Mouse (Mus musculus): Measurements from ENCODE around the gene Abcb6. TPM values are rescaled to one million over a fixed set of nuclear protein-coding genes. Genes with fewer than 3 reads are reported as not detected.

Gene Abcb6
- polyA plus RNA-seq, 1 experiment from 2014 or later = 14.8 TPM

GRCm38 (mm10) chr1:75217893-75218226 lies 37.7 kb upstream of the Abcb6 start:
- no peak for ATAC-seq (ENCODE audit: extremely low read depth, insufficient number of reproducible peaks, low FRiP score, low TSS enrichment)
- Histone ChIP-seq H3K36me3 (peaks cover 34% of the 10 kb centered on the region), H3K27ac (replicated peaks) (peak overlapping the region; percentile 54; the same call in 1 of the 2 replicates), H3K4me1 (peaks cover 33% of the 10 kb centered on the region), H3K9me3 (no peaks in the 10 kb centered on the region), H3K9ac (peak overlapping the region; percentile 83), H3K27me3 (replicated peaks) (peaks cover 69% of the 10 kb centered on the region), H3K4me3 (peak overlapping the region; percentile 68), H3K4me2 (peak overlapping the region; percentile 99)
- WGBS = 4% methylated on average over 6 of the region's 6 CpGs

GRCm38 (mm10) chr1:75216797-75217585 lies 36.8 kb upstream of the Abcb6 start:
- Histone ChIP-seq H3K4me3 (peak overlapping the region; percentile 68), H3K4me2 (peak overlapping the region; percentile 99), H3K4me1 (peaks cover 40% of the 10 kb centered on the region), H3K27me3 (replicated peaks) (peaks cover 61% of the 10 kb centered on the region), H3K27ac (replicated peaks) (0 out of 2 replicates have a peak overlapping the region, but pooled peaks have one; percentile 18), H3K9ac (no peak overlapping the region; the same call in 1 of the 2 replicates), H3K9me3 (no peaks in the 10 kb centered on the region), H3K36me3 (peaks cover 42% of the 10 kb centered on the region)
- WGBS = 67% methylated on average over 13 of the region's 13 CpGs
- no peak for ATAC-seq (ENCODE audit: extremely low read depth, insufficient number of reproducible peaks, low FRiP score, low TSS enrichment)

- Histone ChIP-seq H3K9me3 (no peaks in the 10 kb centered on the region), H3K27me3 (replicated peaks) (peaks cover 49% of the 10 kb centered on the region), H3K4me2 (no peak overlapping the region), H3K9ac (no peak overlapping the region), H3K4me1 (peaks cover 50% of the 10 kb centered on the region), H3K27ac (replicated peaks) (no peak overlapping the region), H3K4me3 (no peak overlapping the region), H3K36me3 (peaks cover 46% of the 10 kb centered on the region)
- ATAC-seq (ENCODE audit: extremely low read depth, insufficient number of reproducible peaks, low FRiP score, low TSS enrichment) = no peak
- WGBS = 92% methylated on average over 9 of the region's 9 CpGs
These were observed 35.6 kb upstream of the Abcb6 start for GRCm38 (mm10) chr1:75215785-75216184.

GRCm38 (mm10) chr1:75214886-75215285 lies 34.7 kb upstream of the Abcb6 start:
- Histone ChIP-seq H3K27ac (replicated peaks) (no peak overlapping the region), H3K4me1 (peaks cover 55% of the 10 kb centered on the region), H3K9me3 (no peaks in the 10 kb centered on the region), H3K9ac (no peak overlapping the region), H3K27me3 (replicated peaks) (peaks cover 41% of the 10 kb centered on the region), H3K36me3 (peaks cover 46% of the 10 kb centered on the region), H3K4me3 (no peak overlapping the region), H3K4me2 (no peak overlapping the region)
- 72% methylated on average over 5 of the region's 5 CpGs for WGBS
- ATAC-seq (ENCODE audit: extremely low read depth, insufficient number of reproducible peaks, low FRiP score, low TSS enrichment) = no peak

GRCm38 (mm10) chr1:75214442-75214841 lies 34.2 kb upstream of the Abcb6 start:
- Histone ChIP-seq H3K4me2 (no peak overlapping the region), H3K4me3 (no peak overlapping the region), H3K9ac (no peak overlapping the region), H3K4me1 (peaks cover 55% of the 10 kb centered on the region), H3K27me3 (replicated peaks) (peaks cover 41% of the 10 kb centered on the region), H3K27ac (replicated peaks) (no peak overlapping the region), H3K36me3 (peaks cover 46% of the 10 kb centered on the region), H3K9me3 (no peaks in the 10 kb centered on the region)
- ATAC-seq (ENCODE audit: extremely low read depth, insufficient number of reproducible peaks, low FRiP score, low TSS enrichment) = no peak
- WGBS = 77% methylated on average over 2 of the region's 2 CpGs

GRCm38 (mm10) chr1:75213096-75213495 lies 32.9 kb upstream of the Abcb6 start:
- no peaks in the 10 kb centered on the region for H3K9me3 ChIP-seq
- no peak overlapping the region for H3K9ac ChIP-seq
- peaks cover 46% of the 10 kb centered on the region for H3K36me3 ChIP-seq
- ATAC-seq (ENCODE audit: extremely low read depth, insufficient number of reproducible peaks, low FRiP score, low TSS enrichment) = no peak
- no peak overlapping the region for H3K4me3 ChIP-seq
- peaks cover 39% of the 10 kb centered on the region for H3K27me3 ChIP-seq (replicated peaks)
- no peak overlapping the region for H3K4me2 ChIP-seq
- 70% methylated on average over 7 of the region's 7 CpGs for WGBS
- H3K4me1 ChIP-seq = peaks cover 56% of the 10 kb centered on the region
- no peak overlapping the region for H3K27ac ChIP-seq (replicated peaks)

- peak overlapping the region; percentile 10; the same call in 1 of the 2 replicates for H3K4me2 ChIP-seq
- H3K4me1 ChIP-seq = peaks cover 50% of the 10 kb centered on the region
- peaks cover 46% of the 10 kb centered on the region for H3K36me3 ChIP-seq
- no peaks in the 10 kb centered on the region for H3K9me3 ChIP-seq
- H3K9ac ChIP-seq = no peak overlapping the region
- H3K27ac ChIP-seq (replicated peaks) = no peak overlapping the region
- no peak overlapping the region for H3K4me3 ChIP-seq
- 85% methylated on average over 4 of the region's 4 CpGs for WGBS
- ATAC-seq (ENCODE audit: extremely low read depth, insufficient number of reproducible peaks, low FRiP score, low TSS enrichment) = no peak
- H3K27me3 ChIP-seq (replicated peaks) = peaks cover 34% of the 10 kb centered on the region
These were observed 32.4 kb upstream of the Abcb6 start for GRCm38 (mm10) chr1:75212542-75212941.

GRCm38 (mm10) chr1:75211141-75211708 lies 31.0 kb upstream of the Abcb6 start:
- Histone ChIP-seq H3K9me3 (no peaks in the 10 kb centered on the region), H3K4me1 (peaks cover 47% of the 10 kb centered on the region), H3K27me3 (replicated peaks) (peaks cover 21% of the 10 kb centered on the region), H3K4me3 (peak overlapping the region; percentile 92), H3K9ac (peak overlapping the region; percentile 98), H3K27ac (replicated peaks) (peak overlapping the region; percentile 57), H3K4me2 (peak overlapping the region; percentile 99), H3K36me3 (peaks cover 46% of the 10 kb centered on the region)
- 10% methylated on average over 17 of the region's 17 CpGs for WGBS
- no peak for ATAC-seq (ENCODE audit: extremely low read depth, insufficient number of reproducible peaks, low FRiP score, low TSS enrichment)

GRCm38 (mm10) chr1:75210136-75211087 lies 30.2 kb upstream of the Abcb6 start, which contains the start of the genes Glb1l and Stk16:
Gene Glb1l, minus strand, starts transcription at chr1:75210813.
Gene Stk16, plus strand, starts transcription at chr1:75210838.
- Histone ChIP-seq H3K27me3 (replicated peaks) (peaks cover 16% of the 10 kb centered on the region), H3K4me2 (peak within 1 kb of the TSS; percentile 99), H3K36me3 (peaks cover 38% of the 10 kb centered on the region), H3K9me3 (no peaks in the 10 kb centered on the region), H3K4me1 (peaks cover 47% of the 10 kb centered on the region), H3K27ac (replicated peaks) (peak within 1 kb of the TSS; percentile 57), H3K9ac (peak within 1 kb of the TSS; percentile 98), H3K4me3 (peak within 1 kb of the TSS; percentile 92)
- 5% methylated on average over 42 of the region's 42 CpGs for WGBS
- ATAC-seq (ENCODE audit: extremely low read depth, insufficient number of reproducible peaks, low FRiP score, low TSS enrichment) = peak; percentile 82

- Histone ChIP-seq H3K4me2 (peak overlapping the region; percentile 99), H3K36me3 (peaks cover 25% of the 10 kb centered on the region), H3K9ac (peak overlapping the region; percentile 73), H3K27me3 (replicated peaks) (peaks cover 16% of the 10 kb centered on the region), H3K9me3 (no peaks in the 10 kb centered on the region), H3K4me1 (peaks cover 47% of the 10 kb centered on the region), H3K27ac (replicated peaks) (no peak overlapping the region), H3K4me3 (peak overlapping the region; percentile 92)
- WGBS = 13% methylated on average over 34 of the region's 34 CpGs
- no peak for ATAC-seq (ENCODE audit: extremely low read depth, insufficient number of reproducible peaks, low FRiP score, low TSS enrichment)
These were observed 28.9 kb upstream of the Abcb6 start for GRCm38 (mm10) chr1:75208967-75209678.

Data from heart, embryonic 13.5 days (tissue).